Mouse (Mus musculus) lung, adult 2 months (tissue): ENCODE results near the gene Ccdc153.

Experiments
- CTCF ChIP-seq: fragments of 200-500 bp; IDR thresholded peaks from 2 replicates; pipeline ENCODE4 v1.5.1; 2011; ENCODE audit warnings: mild to moderate bottlenecking, low read length, control low read depth; ENCODE audit not compliant: insufficient read depth
- POLR2A ChIP-seq: fragments of 200-500 bp; IDR thresholded peaks from 2 replicates; pipeline ENCODE4 v1.6.1; 2011; ENCODE audit warnings: low read depth, mild to moderate bottlenecking, control low read depth, low read length, borderline replicate concordance; ENCODE audit errors: extremely low read depth

GRCm38 (mm10) chr9:44261388-44261787 lies 20.9 kb downstream of the Ccdc153 start:
- TF ChIP-seq CTCF (no peak), POLR2A (no peak)
